Mouse (Mus musculus): ENCODE results near the gene Grasp.

DNA sequence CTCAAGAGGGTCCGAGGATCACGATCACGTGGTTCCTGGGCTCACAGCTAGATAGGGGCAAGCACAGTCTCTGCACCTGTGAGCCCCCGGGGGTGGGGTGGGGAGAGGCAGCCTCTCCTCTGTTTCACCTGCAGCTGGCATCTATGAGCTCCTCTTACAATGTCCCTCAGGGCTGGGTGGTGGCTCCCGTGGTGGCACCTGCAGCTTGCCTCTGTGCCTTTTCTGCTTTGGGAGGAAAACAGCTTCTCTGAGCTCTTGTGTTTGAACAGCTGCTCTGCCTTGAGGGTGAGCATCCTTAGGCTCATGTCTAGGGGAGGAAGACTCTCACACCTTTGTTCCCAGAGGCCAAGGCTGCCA, 11.3 kb downstream of the Grasp start:
- no peak for TF ChIP-seq MYC (IDR thresholded peaks at IDR 0.05; ENCODE audit: low read depth, low read length)
- TF ChIP-seq UBTF (IDR thresholded peaks at IDR 0.05; ENCODE audit: borderline replicate concordance, insufficient read depth, low read depth, low read length): no peak
- no peak for TF ChIP-seq RCOR1 (IDR thresholded peaks at IDR 0.05; ENCODE audit: low read depth, low read length)
- no peak for TF ChIP-seq SIN3A (IDR thresholded peaks at IDR 0.05; ENCODE audit: low read length)
